Mouse (Mus musculus) cerebellum, adult 18-20 months (tissue): ENCODE data around the gene Nfatc2ip.
"Not testable (repeated sequence)": the region's sequence is repeated elsewhere in the genome, so short reads cannot be mapped to it uniquely, and the experiment has no call there.

Source experiments
- DNase-seq, 2 experiments: peaks; one replicate each; pipeline ENCODE4 v3.0.0; 2021

Gene Nfatc2ip

GRCm38 (mm10) chr7:126402518-126402917 lies 6.0 kb upstream of the Nfatc2ip start:
- not testable (repeated sequence) for DNase-seq

- DNase-seq, result peak; percentile 85 to 86
Measured at GRCm38 (mm10) chr7:126399548-126399947, 3.0 kb upstream of the Nfatc2ip start.

DNA sequence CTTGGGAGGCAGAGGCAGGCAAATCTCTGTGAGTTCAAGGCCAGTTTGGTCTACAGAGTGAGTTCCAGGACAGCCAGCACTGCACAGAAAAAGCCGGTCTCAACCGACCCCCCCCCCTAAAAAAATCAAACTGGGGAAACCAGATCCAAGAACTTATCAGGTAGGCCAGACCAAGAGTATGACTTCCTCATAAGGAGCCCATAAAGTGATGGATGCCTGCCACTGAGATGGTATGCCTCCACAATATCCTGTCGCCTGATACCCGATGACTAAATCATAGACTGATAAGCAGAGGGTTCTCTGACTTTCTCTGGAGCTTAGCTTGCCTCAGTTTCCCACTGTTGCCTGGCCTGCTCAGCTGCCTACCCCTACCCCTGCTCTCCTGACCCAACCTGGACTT lies 1.3 kb upstream of the Nfatc2ip start:
- DNase-seq, result no peak

GRCm38 (mm10) chr7:126397221-126397620 lies 684 bp upstream of the Nfatc2ip start:
- DNase-seq, result no peak

DNA sequence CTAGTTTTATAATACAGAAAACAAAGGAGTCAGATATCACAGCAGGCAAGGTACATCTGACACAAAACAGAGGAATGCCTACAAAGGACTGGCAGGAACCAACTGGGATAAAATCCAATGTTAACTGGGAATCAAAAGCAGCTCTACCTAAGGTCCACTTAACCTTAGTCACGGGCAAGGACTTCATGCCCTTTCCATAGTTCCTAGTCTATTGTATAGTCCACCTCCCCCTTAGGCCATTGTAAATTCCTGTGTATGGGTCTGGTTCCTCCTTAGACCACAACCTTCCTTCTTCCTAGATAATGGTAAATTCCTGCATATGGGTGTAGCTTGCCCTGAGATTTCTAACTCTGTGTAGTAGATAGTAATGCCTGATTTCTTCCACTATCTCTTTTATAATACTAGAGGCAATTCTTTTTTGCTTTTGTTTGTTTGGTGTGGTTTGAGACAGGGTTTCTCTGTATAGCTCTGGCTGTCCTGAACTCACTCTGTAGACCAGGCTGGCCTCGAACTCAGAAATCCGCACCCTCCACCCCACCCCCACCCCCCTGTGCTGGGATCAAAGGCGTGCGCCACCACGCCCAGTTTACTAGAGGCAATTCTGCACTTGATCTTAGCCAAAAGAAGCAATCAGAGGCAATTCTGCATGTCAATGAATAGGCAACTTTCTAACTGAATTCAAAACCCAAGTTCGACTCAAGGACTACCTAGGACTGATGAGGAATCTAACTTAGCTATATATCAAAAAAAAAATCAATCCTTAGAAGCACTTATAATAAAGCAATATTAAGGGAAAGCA lies 4.3 kb downstream of the Nfatc2ip start:
- not testable (repeated sequence) for DNase-seq

GRCm38 (mm10) chr7:126388185-126388584 lies 8.4 kb downstream of the Nfatc2ip start:
- no peak for DNase-seq

GRCm38 (mm10) chr7:126383565-126383964 lies 13.0 kb downstream of the Nfatc2ip start:
- no peak for DNase-seq

DNA sequence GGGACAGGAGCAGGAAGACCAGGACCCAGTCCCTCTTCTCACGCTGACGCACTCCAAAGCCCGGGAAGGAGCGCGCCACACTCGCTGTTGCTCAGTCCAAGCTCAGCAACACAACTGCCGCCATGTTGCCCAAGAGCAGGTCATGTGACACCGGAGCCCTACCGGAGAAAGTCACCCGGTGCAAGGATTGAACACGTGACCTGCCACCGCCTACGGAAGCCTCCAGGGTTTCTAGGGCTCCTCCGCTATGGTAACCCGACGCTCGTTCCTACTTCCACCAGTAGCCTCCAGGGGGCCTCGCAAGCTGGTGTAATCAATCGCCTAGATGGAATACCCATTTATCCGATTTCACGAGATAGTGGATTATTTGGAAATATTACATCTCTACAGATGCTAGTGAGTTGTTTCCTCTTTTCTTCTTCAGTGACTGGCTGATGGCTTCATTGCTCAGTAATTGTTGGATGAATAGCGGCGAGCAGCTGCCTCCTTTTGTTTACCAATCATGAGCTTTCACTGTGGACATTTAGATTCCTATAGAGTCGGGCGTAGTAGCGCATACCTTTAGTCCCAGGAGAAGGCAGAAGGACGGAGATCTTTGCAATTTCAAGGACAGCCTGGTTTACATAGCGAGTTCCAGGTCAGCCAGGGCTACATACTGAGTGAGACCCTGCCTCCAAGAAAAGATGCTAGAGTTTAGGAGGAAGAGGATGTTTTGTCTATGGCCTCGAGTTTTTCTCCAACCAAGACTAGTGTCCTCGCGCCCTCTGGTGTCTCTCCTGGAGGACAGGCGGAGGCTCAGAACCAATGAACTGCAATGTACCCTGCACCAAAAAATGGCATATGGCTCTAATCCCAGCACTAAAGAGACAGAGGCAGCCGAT lies 19.0 kb downstream of the Nfatc2ip start, which contains the start of gene Spns1:
Gene Spns1 (minus strand): TSS at position 173 of the 881 bp plus-strand sequence.
- DNase-seq, result peak; percentile 98 to 99

- no peak for DNase-seq
Measured at GRCm38 (mm10) chr7:126376903-126377277, 19.6 kb downstream of the Nfatc2ip start.

GRCm38 (mm10) chr7:126375012-126375411 lies 21.5 kb downstream of the Nfatc2ip start:
- DNase-seq, result no peak

- DNase-seq, result no peak
Measured at GRCm38 (mm10) chr7:126374526-126374925, 22.0 kb downstream of the Nfatc2ip start.

GRCm38 (mm10) chr7:126373007-126373406 lies 23.5 kb downstream of the Nfatc2ip start:
- no peak for DNase-seq

DNA sequence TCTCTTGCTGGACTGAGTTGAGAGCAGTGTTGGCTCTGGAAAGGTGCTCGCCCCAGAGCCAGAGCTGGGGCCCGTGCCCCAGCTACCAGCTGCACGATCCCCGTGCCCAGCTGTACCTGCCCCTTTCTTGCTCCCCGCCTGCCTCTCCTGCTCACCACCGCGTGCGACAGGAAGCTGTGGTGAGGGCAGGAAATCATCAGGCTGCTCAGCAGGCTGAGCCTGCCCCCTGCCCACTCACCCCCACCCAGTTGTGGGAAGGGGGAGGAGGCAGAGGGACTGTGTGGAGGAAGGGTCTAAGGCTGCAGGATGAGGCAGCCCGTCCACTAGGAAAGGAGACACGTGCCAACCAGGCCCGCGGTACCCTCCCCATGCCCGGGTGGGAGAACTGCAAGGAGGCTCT lies 27.1 kb downstream of the Nfatc2ip start, which contains the start of gene Lat:
Gene Lat (minus strand): TSS at position 178 of the 400 bp plus-strand sequence.
- DNase-seq, result no peak

DNA sequence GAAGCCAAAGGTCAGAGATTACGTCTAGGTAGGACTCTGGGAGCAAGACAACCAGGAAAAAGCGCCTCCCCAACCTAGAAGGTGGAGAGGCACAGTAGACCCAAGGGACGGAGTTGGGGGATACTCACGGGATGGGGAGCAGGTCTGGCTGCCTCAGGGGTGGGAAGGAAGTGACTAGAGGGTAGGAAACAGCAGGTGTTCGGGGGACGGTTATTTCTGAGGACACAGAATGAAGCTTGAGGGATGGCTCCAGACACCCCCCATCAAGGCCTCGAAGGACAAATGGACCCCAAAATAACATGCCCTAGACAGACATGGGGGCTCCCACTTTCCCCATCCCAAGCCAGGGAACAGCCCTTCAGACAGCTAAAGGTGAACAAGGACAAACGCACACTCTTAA lies 28.2 kb downstream of the Nfatc2ip start:
- no peak for DNase-seq

DNA sequence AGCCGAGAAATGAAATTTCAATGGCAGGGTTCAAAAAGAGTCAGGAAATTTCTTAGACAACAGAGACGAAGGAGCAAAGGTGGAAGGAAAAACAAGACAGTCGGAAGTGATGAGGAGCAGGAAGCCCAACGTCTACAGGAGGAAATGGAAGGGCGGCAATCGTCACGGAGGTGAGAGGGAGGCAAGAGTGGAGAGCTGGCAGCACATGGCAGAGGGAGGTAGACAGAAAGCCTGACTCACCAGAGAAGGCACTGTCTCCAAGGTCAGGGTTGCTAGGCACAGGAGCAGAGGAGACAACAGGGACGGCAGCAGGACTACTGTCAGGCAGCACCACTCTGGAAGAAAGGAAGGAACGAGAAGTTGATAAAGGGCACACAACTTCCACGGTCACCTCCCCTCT lies 28.9 kb downstream of the Nfatc2ip start:
- DNase-seq, result no peak

DNA sequence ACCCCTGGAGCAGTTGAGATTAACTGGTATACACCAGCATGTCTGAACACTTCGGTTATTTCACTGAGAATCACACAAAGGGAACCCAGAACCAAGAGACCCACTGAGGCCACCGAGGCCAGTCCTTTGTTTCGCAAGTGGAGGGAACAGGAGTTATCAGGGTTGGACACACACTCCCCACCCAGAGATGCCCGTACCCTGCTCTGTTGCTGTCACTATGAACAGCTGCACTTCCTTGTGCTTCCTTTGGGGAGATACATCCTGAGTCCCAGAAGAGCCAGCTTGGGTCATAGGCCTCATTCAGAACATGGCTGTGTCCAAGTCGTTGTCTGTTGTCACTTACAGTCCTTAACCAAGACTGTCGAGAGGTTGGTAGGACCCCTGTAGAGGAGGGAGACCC lies 33.5 kb downstream of the Nfatc2ip start:
- DNase-seq, result no peak

DNA sequence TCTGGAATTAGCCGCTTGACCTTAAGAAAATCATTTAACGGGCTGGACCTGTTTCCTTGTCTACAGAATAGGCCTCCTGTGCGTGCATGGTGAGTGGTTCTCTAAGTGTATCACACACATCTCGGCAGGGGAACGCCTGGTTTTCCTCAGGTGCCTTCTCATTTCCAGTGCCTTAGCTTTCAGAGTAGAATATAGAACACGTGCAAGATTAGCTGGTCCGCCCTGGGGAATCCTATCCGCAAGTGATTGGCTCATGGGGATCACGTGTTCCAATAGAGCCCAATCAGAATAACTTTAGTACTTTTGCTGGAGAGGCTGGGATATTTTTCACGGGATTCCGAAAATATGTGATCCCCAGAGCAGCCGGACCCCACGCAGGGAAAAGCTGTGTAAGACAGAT lies 37.5 kb downstream of the Nfatc2ip start:
- DNase-seq, result no peak

DNA sequence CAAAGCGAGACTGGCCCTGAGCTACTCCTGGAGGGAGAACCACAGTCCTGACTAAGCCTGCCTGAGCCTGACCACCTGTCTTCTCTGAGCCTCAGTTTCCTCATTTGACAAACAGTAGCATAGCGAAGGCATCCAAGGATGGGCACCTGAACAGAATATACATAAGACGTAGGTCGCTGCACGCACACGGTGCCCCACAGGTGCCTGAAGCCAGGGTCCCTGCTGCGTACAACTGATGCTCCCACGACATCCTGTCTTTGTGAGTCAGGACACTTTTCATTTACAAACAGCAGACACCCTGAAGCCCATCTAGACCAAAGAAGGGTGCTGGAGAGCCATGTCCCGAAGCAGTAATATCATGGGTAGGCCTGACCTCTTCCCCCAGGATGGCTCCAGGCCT lies 38.1 kb downstream of the Nfatc2ip start:
- no peak for DNase-seq

DNA sequence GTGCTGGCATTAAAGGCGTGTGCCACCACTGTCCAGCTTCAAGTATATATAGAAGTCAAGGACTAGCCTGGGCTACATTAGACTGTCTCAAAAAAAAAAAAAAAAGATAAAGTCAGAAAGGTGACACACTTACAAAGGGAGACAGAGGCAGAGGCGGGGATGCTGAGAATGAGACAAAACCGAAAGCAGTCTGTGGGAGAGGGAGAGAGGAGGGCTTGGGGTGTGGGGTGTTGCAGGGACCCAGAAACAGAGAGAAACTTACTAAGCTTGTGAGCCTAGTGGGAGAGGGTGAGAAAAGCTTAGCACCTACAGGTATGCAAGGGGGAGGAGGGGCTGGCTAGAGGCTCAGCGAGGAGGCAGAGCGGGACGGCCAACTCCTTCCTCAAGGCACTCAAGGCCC lies 38.7 kb downstream of the Nfatc2ip start:
- no peak for DNase-seq

- DNase-seq, result no peak
Measured at GRCm38 (mm10) chr7:126356793-126357591, 39.5 kb downstream of the Nfatc2ip start.

DNA sequence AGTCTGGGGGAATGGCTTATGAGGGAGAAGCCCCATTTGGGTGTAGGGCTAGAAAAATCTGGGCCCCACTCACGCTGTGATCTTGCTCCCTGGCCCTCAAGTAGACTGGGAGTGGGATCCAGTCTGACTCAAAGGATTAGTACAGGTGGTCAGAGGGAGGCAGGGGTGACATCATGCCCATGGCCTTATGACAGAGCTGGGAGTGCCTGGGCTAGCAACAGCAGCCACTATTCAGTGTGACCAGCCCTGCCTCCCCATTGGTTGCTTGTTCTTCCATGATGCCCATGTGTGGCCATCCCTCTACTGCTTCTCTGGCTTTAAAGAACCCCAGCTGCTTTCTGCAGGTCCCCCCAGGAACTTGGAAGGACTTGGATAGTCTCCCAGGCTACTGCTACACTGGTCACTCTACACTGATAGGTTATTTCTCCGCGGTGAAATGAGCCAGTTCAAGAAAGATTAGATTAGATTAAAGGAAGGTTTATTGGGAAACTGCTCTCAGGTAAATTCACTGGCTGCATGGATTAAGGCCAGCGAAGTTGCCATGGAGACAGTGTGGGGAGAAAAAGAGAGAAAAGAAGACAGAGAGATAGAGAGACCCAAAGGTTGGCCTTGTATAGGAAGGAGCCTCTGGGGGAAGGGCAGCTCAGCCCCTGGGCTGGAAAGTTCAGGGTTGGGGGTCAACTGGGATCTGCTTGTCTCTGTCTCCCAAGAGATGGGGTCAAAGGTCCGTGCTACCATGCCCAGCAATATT lies 40.5 kb downstream of the Nfatc2ip start:
- no peak for DNase-seq
